Mouse (Mus musculus) cerebellum, adult 11 months (tissue): ENCODE measurements around the gene Vmn2r73.
"Not testable (repeated sequence)": the region's sequence is repeated elsewhere in the genome, so short reads cannot be mapped to it uniquely, and the experiment has no call there.

Experiments used
- DNase-seq: peaks from one replicate; pipeline ENCODE4 v3.0.0; 2022

Gene Vmn2r73

DNA sequence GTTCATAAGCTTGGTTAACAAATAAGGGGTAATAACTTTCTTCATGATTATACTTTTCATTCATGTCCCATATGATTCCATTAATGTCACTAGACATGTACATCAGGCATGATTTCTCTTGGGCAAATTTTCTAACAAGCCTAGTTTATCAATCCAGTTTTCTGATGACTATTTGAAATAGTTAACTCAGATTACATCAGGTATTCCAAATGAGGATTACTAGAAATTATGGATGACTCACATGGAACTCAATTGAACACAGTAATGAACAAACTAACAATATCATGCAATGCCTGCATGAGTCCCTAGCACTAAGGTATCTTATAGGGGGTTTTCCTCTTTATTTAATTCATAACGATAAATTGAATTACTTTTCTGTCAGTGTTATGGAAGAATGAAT lies at the start of gene Vmn2r73:
Gene Vmn2r73 (minus strand): TSS at position 101 of the 400 bp plus-strand sequence.
- DNase-seq: no peak

DNA sequence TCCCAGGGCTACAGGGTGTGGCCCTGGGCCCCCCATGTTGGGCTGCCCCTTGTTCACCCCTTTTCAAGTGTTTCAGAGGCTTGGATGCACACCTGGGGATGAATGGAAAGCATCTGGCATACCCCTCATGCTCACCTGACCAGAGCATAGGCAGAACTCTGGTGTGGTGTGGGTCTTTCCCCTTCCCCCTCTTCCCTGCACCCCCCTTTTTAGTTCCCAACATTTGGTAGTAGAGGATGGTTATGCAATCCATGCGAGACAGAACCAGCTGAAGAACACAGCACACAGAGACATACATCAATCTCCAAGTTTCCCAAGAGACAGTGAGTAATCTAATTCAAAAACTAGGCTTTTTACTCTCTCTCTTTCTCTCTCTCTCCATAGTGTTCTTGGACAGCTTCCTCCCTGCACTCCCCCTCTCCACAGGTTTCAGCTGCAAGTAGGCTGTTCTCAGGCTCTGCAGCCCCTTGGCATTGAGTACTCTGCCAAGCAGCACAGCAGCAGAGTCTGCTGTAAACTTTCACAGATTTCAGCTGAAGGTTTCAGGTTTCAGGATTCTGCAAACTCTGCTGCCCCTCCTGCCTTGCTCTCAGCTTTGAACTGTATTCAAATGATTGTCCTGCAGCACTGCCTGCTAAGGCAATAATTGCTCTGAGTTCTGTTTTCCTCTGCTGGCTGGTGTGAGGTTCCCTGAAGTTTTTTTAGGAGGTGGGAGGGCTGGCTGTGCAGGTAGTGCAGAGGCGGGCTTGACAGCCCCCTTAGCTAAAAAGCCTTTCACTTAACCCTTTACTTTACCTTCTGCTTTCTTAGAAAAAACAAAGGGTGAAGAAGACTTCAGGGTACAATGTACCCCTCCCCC lies 35.7 kb downstream of the Vmn2r73 start:
- DNase-seq: no peak

DNA sequence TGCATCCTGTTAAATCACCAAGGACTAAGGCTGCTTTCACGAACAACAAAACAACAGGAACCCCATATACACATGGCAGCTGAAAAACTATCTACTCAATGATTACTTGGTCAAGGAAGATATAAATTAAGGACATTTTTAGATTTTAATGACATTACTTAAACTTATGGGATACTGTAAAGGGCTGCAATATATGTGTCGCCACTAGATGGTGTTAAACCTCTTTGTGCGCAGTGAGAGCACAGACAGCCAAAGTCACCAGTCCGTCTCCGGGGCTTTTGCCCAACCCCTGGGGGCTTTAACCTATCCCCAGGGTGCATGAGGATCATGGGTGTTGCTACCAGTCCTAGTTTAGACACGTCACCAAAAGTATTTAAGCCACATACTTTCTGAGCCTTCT lies 58.0 kb downstream of the Vmn2r73 start:
- DNase-seq: not testable (repeated sequence)
